Mouse (Mus musculus): ENCODE measurements around the gene 4930524J08Rik. TPM values are rescaled to one million over a fixed set of nuclear protein-coding genes. Genes with fewer than 3 reads are reported as not detected.

4930524J08Rik gene
- polyA plus RNA-seq (2017; shearing (Covaris generic)) = not detected

GRCm38 (mm10) chr5:99978699-99979442, at the start of gene 4930524J08Rik, which contains the start of gene Hnrnpd:
Gene 4930524J08Rik (plus strand): TSS chr5:99979061.
Gene Hnrnpd (minus strand): TSS chr5:99978938.

Other genes starting within 250 kb of the 4930524J08Rik start
- gene Rasgef1b, start 250.0 kb upstream of the 4930524J08Rik start, polyA plus RNA-seq (2017; shearing (Covaris generic)) = 5.4 TPM
- not detected for gene Vamp9, start 72.8 kb upstream of the 4930524J08Rik start, polyA plus RNA-seq (2017; shearing (Covaris generic))
- gene Hnrnpd, start 123 bp upstream of the 4930524J08Rik start, polyA plus RNA-seq (2017; shearing (Covaris generic)) = 497 TPM
- gene Hnrnpdl, start 60.6 kb downstream of the 4930524J08Rik start, polyA plus RNA-seq (2017; shearing (Covaris generic)) = 238 TPM
- gene Enoph1, start 60.9 kb downstream of the 4930524J08Rik start, polyA plus RNA-seq (2017; shearing (Covaris generic)) = 27.9 TPM
- not detected for gene Tmem150c, start 180.7 kb downstream of the 4930524J08Rik start, polyA plus RNA-seq (2017; shearing (Covaris generic))